7 mouse cellular contexts compared by ENCODE assay signal in the genomic region with DNA sequence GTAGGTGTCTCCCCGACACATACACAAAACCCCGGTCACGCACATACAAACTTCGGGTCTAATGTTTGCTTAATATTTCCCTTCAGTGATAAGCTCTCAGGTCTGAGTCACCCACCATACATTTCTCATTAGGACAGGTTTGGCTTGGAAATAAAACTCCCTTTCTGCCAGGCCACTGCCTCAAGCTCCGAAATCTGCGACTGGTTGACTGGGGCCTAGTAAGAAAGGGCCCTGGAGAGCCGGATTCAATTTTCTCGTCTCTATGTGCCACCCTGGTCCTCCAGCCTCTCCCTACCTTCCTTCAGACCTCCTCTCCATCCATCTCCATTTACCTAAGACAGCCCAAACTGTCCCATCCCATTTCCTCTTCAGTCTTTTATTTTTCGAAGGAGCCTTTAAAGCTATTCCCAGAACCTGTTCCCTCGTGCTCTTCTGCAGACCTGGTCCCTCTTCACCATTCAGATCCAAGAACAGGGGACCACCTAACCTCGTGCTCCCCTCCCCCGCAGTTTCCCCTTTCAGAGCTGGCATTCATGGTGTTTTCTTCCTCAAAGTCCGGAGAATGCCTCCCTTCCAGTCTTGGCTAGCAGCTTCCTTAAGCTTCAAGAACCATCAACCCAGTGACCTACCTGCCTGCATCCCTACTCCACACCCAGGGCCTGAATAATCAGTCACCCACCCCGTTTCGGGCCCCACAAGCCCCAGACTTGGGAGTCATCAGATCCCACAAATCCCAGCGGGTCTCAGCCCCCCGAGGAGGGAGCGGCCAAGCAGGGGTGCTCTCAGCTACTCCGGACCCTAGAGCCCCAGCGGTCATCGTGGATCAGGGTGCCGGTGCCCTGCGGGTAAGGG. TPM values are rescaled to one million over a fixed set of nuclear protein-coding genes. Genes with fewer than 3 reads are reported as not detected.
A peak's percentile ranks its signal among the peaks of the same experiment; 100 is the strongest.
DNase-seq lines count a peak whose midpoint lies in the region; ATAC-seq and TF ChIP-seq lines count a peak whose summit lies in the region.

No protein-coding gene starts in this region.

- 15% methylated on average over 23 of the region's 23 CpGs for WGBS in heart, embryonic 15.5 days
- WGBS in lung, postnatal 0 days, result 9% methylated on average over 23 of the region's 23 CpGs

- TF ChIP-seq CTCF in lung, postnatal 0 days (IDR thresholded peaks at IDR 0.05), result no peak

- no peak; the same call in 1 of the 2 replicates for ATAC-seq in heart, embryonic 15.5 days (replicated peaks; ENCODE audit: insufficient number of reproducible peaks, insufficient read depth, low FRiP score, low read depth)
- no peak for ATAC-seq in lung, postnatal 0 days
- ATAC-seq in CD4-positive, CD25-positive, alpha-beta regulatory T cell, adult 4 months, result no peak

- TF ChIP-seq EP300 in lung, postnatal 0 days (IDR thresholded peaks at IDR 0.05), result no peak

- H3K9ac ChIP-seq in heart, embryonic 15.5 days, result peak overlapping the region; percentile 87
- H3K9ac ChIP-seq in lung, postnatal 0 days (replicated peaks; ENCODE audit: low read depth), result peak overlapping the region; percentile 90

- peak overlapping the region; percentile 91 for H3K4me3 ChIP-seq in heart, embryonic 15.5 days
- peak overlapping the region; percentile 80 for H3K4me3 ChIP-seq in lung, postnatal 0 days (ENCODE audit: low read depth, low read length)

- H3K4me2 ChIP-seq in heart, embryonic 15.5 days, result peak overlapping the region; percentile 85
- peak overlapping the region; percentile 99 for H3K4me2 ChIP-seq in lung, postnatal 0 days (replicated peaks; ENCODE audit: low read depth, low read length)

- H3K9me3 ChIP-seq in heart, embryonic 15.5 days (replicated peaks), result no peaks in the 10 kb centered on the region
- no peaks in the 10 kb centered on the region for H3K9me3 ChIP-seq in lung, postnatal 0 days (ENCODE audit: low read length)

- DNase-seq in right cerebral cortex, postnatal 14 days, result peak; percentile 30
- no peak for DNase-seq in right cerebral cortex, adult 18-20 months
- DNase-seq in embryo, embryonic 10.5 days (ENCODE audit: low spot score), result peak; percentile 64
- peak; percentile 31 for DNase-seq in lung, postnatal 0 days (ENCODE audit: low spot score)
- no peak for DNase-seq in spleen, adult 18-20 months

- H3K27me3 ChIP-seq in heart, embryonic 15.5 days, result no peaks in the 10 kb centered on the region
- H3K27me3 ChIP-seq in lung, postnatal 0 days (replicated peaks; ENCODE audit: insufficient read depth, low read length), result no peaks in the 10 kb centered on the region

- H3K36me3 ChIP-seq in heart, embryonic 15.5 days, result no peaks in the 10 kb centered on the region
- no peaks in the 10 kb centered on the region for H3K36me3 ChIP-seq in lung, postnatal 0 days (ENCODE audit: insufficient read depth, low read length)

- peaks cover 57% of the 10 kb centered on the region for H3K4me1 ChIP-seq in heart, embryonic 15.5 days (replicated peaks)
- peaks cover 9% of the 10 kb centered on the region; the same call in 1 of the 2 replicates for H3K4me1 ChIP-seq in lung, postnatal 0 days (ENCODE audit: insufficient read depth, low read depth, low read length)

- H3K27ac ChIP-seq in heart, embryonic 15.5 days, result peak overlapping the region; percentile 97
- H3K27ac ChIP-seq in lung, postnatal 0 days (ENCODE audit: low read length), result peak overlapping the region; percentile 91

RNA-seq across cellular contexts. Expression of a gene that starts 1.0 kb away (rescaled TPM):
- polyA plus RNA-seq in heart, embryonic 15.5 days (2015; fragmentation: Nextera tagmentation; extraction: Ambion mirVana), result 22.0 and 32.6 TPM in 2 replicates
- 9.9 and 10.7 TPM in 2 replicates for polyA plus RNA-seq in lung, postnatal 0 days (2015; fragmentation: Nextera tagmentation; extraction: Ambion mirVana)
- polyA plus RNA-seq in CD4-positive, CD25-positive, alpha-beta regulatory T cell, adult 4 months (2017; shearing (Covaris generic)), result not detected

RNA-seq across cellular contexts. Expression of a gene that starts 27.8 kb away (rescaled TPM):
- polyA plus RNA-seq in heart, embryonic 15.5 days (2015; fragmentation: Nextera tagmentation; extraction: Ambion mirVana), result 103 and 108 TPM in 2 replicates
- polyA plus RNA-seq in lung, postnatal 0 days (2015; fragmentation: Nextera tagmentation; extraction: Ambion mirVana), result 132 and 133 TPM in 2 replicates
- polyA plus RNA-seq in CD4-positive, CD25-positive, alpha-beta regulatory T cell, adult 4 months (2017; shearing (Covaris generic)), result 10 to 100 TPM; 70.3 to 72.6 TPM

Comparison
In these comparisons a context has a peak if more than half of its experiments do, and no peak if none do; other contexts are left out.
1. DNase-seq: peak in right cerebral cortex, postnatal 14 days (single experiment), embryo, embryonic 10.5 days (single experiment) and lung, postnatal 0 days (single experiment); none in right cerebral cortex, adult 18-20 months (single experiment) and spleen, adult 18-20 months (0 of 2).
2. RNA of a gene that starts 1.0 kb away (polyA plus RNA-seq): 22.0 to 32.6 TPM in heart, embryonic 15.5 days and 9.9 to 10.7 TPM in lung, postnatal 0 days; not detected in CD4-positive, CD25-positive, alpha-beta regulatory T cell, adult 4 months; every median in the first group is over 10 times any median in the second.